Mouse (Mus musculus) thymus, postnatal 14 days (tissue): Measurements from ENCODE around the gene Ptprcap.

Source experiments
- DNase-seq: peaks from one replicate; pipeline ENCODE4 v3.0.0; 2021

The Ptprcap gene

GRCm38 (mm10) chr19:4197180-4197579 is 43.8 kb downstream of the Ptprcap start:
- DNase-seq: no peak

GRCm38 (mm10) chr19:4201291-4201909 is 48.0 kb downstream of the Ptprcap start, which contains the start of gene Rad9a:
TSS of gene Rad9a (minus strand) at chr19:4201662.
- peak; percentile 97 for DNase-seq

DNA sequence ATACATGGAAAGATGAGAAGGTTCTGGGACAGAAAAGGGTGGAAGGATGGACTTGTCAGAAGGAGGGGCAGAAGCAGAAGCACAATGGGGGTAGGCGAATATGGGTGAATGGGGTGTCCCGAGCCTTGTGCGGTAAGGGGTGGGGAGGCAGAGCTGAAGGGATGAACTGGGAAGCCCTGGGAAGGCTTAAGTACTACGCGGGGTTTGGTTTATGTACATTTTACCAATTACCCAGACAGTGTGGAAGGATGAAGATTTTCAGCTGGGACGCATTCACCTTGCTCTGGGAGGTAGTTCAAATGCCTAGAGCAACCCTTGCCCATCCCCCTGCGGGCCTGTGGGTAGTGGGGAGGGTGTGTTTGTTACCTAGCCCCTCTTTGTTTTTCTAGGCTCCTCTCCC is 48.7 kb downstream of the Ptprcap start:
- peak; percentile 33 for DNase-seq

- DNase-seq: peak; percentile 59
Observed at GRCm38 (mm10) chr19:4203148-4203547, 49.7 kb downstream of the Ptprcap start.

GRCm38 (mm10) chr19:4203604-4204326 is 50.4 kb downstream of the Ptprcap start:
- peak; percentile 61 for DNase-seq

DNA sequence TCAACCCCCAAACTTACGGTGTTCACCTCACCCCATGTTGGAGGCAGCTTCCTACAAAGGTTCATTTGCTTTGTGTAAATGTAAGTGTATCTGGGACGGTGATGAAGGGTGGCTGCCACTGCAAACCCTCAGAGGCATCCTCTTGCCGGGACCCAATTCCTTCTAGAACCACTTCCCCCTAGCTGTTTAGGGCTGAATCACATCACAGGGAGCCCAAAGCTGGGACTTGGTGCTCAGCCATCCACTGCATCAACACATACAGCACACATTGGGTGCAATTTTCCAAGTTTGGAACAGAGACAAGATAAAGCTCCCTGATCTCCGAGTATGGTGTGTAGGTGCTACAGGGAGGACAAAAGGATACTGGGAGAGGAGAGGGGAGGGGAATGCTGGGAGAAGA is 51.5 kb downstream of the Ptprcap start:
- DNase-seq: no peak
